Mouse (Mus musculus) skeletal muscle tissue, postnatal 0 days (tissue): ENCODE data around the gene Cyp4v3. TPM values are rescaled to one million over a fixed set of nuclear protein-coding genes. Genes with fewer than 3 reads are reported as not detected.

Experiments
- polyA plus RNA-seq: library from polyadenylated mRNA; unstranded; fragments of >200 nt; fragmentation: Nextera tagmentation; extraction: Ambion mirVana; gene quantifications from 2 replicates; pipeline ENCODE4 v1.2.1, GENCODE M21; 2015

Gene Cyp4v3
- 0.86 and 1.1 TPM in 2 replicates for polyA plus RNA-seq

DNA sequence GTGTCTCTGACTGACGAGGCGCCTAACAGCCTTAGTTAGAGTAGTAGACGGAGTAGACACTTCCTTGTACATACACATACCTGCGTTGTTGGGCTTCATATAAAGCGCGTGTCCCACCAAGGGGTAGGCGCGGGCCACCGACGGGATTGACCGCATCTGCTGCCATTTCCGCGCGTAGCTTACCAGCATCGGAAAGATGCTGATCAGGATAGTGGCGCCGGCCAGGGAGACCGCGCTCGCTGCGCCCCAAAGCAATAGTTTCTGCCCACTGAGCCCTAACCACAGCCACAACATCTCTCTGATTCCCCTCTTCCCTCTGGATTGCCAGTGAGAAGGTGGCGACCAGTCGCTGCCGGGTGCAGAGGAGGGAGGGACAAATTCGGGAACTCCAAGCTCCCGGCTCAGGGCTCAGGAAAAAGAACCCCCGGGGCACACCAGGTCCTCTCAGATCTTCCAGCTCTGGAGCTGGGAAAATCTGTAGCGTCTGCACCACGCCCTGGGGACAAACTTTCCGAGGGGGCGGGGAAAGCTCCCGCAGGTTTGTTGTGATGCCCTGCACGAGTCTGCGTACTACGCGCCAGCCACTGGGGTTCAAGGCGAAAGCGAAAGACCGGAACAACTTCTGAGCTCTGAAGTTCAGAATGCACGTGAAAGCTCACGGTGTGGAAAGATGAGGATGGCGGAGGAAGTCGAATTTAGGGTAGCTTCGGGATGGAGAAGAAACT lies at the start of gene Cyp4v3:
Cyp4v3 (minus strand) TSS at position 532 of the 725 bp plus-strand sequence.

DNA sequence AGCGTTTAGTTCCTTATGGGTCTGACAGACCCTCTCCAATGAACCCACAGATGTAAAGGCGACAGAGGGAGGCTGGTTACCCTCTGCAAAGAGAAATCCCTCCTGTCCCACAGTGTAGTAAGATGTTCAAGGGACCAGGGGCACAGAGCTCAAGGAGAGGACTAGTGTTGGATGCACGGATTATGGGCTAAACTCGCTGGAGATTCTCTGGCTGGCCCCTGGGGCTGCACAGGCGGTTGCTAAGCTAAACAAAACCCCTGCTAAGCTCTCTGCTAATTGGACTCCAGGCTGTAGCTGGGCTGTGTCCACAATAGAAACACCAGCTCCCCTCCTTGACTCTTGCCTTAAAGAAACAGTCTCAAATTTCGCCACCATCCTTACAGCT lies 48.9 kb upstream of the Cyp4v3 start, which contains the start of gene Fam149a:
Fam149a (minus strand) TSS at position 329 of the 385 bp plus-strand sequence.

DNA sequence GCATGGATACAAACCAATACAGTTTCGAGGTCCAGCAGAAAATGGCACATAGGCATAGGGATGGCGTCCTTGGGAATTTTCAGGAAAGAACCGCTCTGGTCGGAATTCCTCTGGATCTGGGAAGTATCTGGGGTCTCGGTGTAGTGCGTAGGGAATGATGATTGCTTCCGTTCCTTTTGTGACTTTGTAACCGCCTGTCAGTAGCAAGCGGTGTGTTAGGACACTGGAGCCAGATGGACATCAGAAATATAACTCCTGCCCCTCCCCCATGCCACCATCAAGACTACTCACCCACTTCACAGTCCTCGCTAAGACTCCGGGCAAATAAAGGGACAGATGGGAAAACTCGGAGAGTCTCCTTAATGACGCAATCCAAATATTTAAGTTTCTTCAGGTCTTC lies 24.6 kb downstream of the Cyp4v3 start, which contains the start of gene Gm45753:
Gm45753 (minus strand) TSS at position 101 of the 400 bp plus-strand sequence.

DNA sequence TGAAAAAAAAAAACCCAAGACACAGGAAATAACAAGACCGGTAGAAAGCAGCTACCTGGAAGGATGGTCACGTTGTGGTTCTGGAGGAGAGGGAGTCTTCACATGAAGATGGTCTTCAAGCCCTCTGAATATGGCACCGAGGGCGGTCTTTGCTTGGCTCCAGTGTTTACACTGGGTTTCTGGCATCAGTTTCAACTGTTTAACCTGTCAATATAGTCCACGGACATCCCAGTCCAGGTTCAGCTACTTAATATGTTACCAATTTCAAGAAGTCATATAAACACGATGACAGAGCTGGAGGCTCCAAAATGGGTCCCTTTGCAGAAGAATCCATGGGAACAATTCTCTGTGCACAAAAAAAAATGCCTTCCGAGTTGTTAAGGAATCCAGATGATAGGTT lies 38.3 kb downstream of the Cyp4v3 start, which contains the start of gene Klkb1:
Klkb1 (minus strand) TSS at position 173 of the 400 bp plus-strand sequence.

DNA sequence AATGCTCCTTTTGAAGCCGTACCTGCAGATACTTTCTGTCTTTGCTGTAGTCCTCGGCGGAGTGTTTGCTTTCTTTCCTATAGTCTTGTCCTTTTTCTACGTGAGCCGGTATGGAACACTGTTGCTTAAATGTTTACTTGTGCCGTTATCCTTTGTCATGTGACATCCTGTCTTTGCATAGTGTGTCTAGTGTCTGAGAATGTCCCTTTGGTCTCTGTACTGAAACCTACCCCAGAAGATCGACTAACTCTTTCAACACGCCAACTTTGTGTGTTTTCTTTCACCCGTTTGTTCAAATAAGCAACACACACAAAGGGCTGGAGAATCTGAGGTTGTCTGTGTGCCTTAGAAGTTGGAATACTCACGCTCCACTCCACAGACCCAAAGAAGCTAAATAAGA lies 71.1 kb downstream of the Cyp4v3 start, which contains the start of gene F11:
F11 (minus strand) TSS at position 112 of the 400 bp plus-strand sequence.

Other genes with a start within 250 kb of the Cyp4v3 start
- gene F11, start 71.2 kb downstream of the Cyp4v3 start, polyA plus RNA-seq, result not detected in 2 replicates
- 0.02 TPM in 1 of 2 replicates, not detected in the other for gene Klkb1, start 38.4 kb downstream of the Cyp4v3 start, polyA plus RNA-seq
- gene Gm45753, start 24.8 kb downstream of the Cyp4v3 start, polyA plus RNA-seq, result 0.14 TPM in 1 of 2 replicates, not detected in the other
- 4.0 and 4.7 TPM in 2 replicates for gene Fam149a, start 49.1 kb upstream of the Cyp4v3 start, polyA plus RNA-seq
- gene Tlr3, start 77.9 kb upstream of the Cyp4v3 start, polyA plus RNA-seq, result 1.5 and 1.6 TPM in 2 replicates
- gene Sorbs2, start 174.6 kb upstream of the Cyp4v3 start, polyA plus RNA-seq, result 13.2 and 14.7 TPM in 2 replicates